Mouse (Mus musculus): Measurements from ENCODE around the gene Trp53bp1. TPM values are rescaled to one million over a fixed set of nuclear protein-coding genes. Genes with fewer than 3 reads are reported as not detected.

Trp53bp1 gene
- polyA plus RNA-seq, 1 experiment from 2014 or later: 169 TPM

DNA sequence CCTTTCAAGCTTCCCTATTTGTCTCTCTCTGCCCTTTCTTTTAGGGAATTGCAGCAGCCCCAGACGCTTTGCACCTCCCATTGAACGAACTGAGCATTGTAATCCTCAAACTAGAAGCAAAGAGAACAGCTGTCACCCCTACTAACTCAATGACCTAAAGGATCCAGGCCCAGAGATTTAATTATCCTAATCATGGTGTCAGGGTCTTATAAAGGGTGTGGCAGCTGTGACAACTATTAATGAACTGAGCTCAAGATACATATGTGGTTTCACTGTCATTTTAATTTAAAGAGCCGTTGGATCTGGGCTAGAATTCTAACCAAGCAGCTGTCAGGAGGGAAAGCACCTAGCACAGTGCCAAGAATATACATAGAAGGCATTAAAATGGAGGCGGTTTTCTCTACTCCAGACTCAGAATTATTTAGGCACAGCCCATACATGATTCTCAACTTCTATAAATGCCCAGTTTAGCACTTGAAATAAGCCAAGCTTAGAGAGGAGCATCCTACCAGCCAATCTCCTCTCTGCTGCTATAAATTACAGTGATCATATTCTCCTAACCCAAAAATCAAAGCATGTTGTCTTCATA lies 815 bp upstream of the Trp53bp1 start:
- peak overlapping the region; percentile 77; the same call in 1 of the 2 replicates for H3K27ac ChIP-seq (ENCODE audit: low read depth, low read length)
- 20% methylated on average over 4 of the region's 4 CpGs for whole genome bisulfite sequencing
- peak overlapping the region; percentile 65 for H3K4me3 ChIP-seq (ENCODE audit: low read depth, low read length)
- peaks cover 7% of the 10 kb centered on the region for H3K4me1 ChIP-seq (replicated peaks; ENCODE audit: control insufficient read depth, insufficient read depth, low read length)
- H3K9me3 ChIP-seq (ENCODE audit: control insufficient read depth, low read length): no peaks in the 10 kb centered on the region
- no peaks in the 10 kb centered on the region for H3K27me3 ChIP-seq (ENCODE audit: control insufficient read depth, insufficient read depth, low read length)
- DNase-seq (ENCODE audit: low spot score): no peak
- H3K9ac ChIP-seq (ENCODE audit: low read length): peak overlapping the region; percentile 24; the same call in 1 of the 2 replicates
- H3K36me3 ChIP-seq (ENCODE audit: control insufficient read depth, insufficient read depth, low read length): peaks cover 6% of the 10 kb centered on the region; the same call in 1 of the 2 replicates
- ATAC-seq (replicated peaks; ENCODE audit: low FRiP score): peak; percentile 23
- H3K4me2 ChIP-seq (ENCODE audit: low read depth, low read length, severe bottlenecking): peak overlapping the region; percentile 73

DNA sequence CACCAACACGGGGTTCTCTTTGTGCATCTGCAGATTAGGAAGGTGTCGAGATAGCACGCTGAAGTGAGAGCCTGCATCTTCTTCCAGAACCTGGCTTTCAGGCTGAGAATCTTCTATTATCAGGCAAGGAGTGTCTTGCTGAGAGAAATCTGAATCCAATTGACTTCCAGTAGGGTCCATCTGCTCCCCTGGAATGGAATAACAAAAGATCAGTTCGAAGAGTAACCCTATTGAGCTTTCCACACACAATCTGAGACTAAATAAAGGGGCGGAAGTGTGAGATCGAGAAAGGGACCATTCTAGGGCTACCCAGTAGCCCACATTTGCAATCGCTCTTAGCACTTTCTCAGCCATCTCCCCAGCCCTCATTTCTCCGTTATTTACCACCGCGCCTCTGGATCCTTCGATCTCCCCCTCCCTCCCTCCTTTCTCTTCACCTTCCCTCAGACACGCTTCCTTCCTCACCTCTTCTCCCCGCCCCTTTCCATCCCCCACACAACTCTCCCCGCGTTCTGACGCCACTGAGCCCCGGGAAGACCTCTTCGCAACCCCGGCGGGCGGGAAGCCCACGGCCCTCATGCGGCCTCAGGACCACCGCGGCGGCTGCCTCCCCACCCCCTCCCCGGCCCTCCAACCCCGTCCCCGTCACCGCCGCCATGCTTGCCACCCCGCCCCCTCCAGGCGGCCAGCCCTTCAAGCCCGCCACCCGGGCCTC lies 529 bp downstream of the Trp53bp1 start:
- WGBS: under 1% methylated on average over 34 of the region's 35 CpGs
- peak; percentile 87 for DNase-seq (ENCODE audit: low spot score)
- ATAC-seq (replicated peaks; ENCODE audit: low FRiP score): peak; percentile 88

GRCm38 (mm10) chr2:121268446-121268845 lies 2.8 kb downstream of the Trp53bp1 start:
- WGBS: 87% methylated on average over 8 of the region's 8 CpGs
- ATAC-seq (replicated peaks; ENCODE audit: low FRiP score): no peak
- Histone ChIP-seq H3K36me3 (ENCODE audit: control insufficient read depth, insufficient read depth, low read length) (peaks cover 6% of the 10 kb centered on the region; the same call in 1 of the 2 replicates), H3K9ac (ENCODE audit: low read length) (no peak overlapping the region), H3K4me1 (replicated peaks; ENCODE audit: control insufficient read depth, insufficient read depth, low read length) (peaks cover 7% of the 10 kb centered on the region), H3K4me3 (ENCODE audit: low read depth, low read length) (no peak overlapping the region), H3K4me2 (ENCODE audit: low read depth, low read length, severe bottlenecking) (no peak overlapping the region), H3K27me3 (ENCODE audit: control insufficient read depth, insufficient read depth, low read length) (no peaks in the 10 kb centered on the region), H3K9me3 (ENCODE audit: control insufficient read depth, low read length) (no peaks in the 10 kb centered on the region), H3K27ac (ENCODE audit: low read depth, low read length) (no peak overlapping the region)
- DNase-seq (ENCODE audit: low spot score): no peak

More for the DNA sequence above, 529 bp downstream of the Trp53bp1 start:
- peak overlapping the region; percentile 73 for H3K4me2 ChIP-seq (ENCODE audit: low read depth, low read length, severe bottlenecking)
- peak overlapping the region; percentile 65 for H3K4me3 ChIP-seq (ENCODE audit: low read depth, low read length)
- H3K36me3 ChIP-seq (ENCODE audit: control insufficient read depth, insufficient read depth, low read length): peaks cover 6% of the 10 kb centered on the region; the same call in 1 of the 2 replicates
- no peaks in the 10 kb centered on the region for H3K27me3 ChIP-seq (ENCODE audit: control insufficient read depth, insufficient read depth, low read length)
- peak overlapping the region; percentile 74 for H3K9ac ChIP-seq (ENCODE audit: low read length)
- H3K9me3 ChIP-seq (ENCODE audit: control insufficient read depth, low read length): no peaks in the 10 kb centered on the region
- peaks cover 7% of the 10 kb centered on the region for H3K4me1 ChIP-seq (replicated peaks; ENCODE audit: control insufficient read depth, insufficient read depth, low read length)
- peak overlapping the region; percentile 81 for H3K27ac ChIP-seq (ENCODE audit: low read depth, low read length)

DNA sequence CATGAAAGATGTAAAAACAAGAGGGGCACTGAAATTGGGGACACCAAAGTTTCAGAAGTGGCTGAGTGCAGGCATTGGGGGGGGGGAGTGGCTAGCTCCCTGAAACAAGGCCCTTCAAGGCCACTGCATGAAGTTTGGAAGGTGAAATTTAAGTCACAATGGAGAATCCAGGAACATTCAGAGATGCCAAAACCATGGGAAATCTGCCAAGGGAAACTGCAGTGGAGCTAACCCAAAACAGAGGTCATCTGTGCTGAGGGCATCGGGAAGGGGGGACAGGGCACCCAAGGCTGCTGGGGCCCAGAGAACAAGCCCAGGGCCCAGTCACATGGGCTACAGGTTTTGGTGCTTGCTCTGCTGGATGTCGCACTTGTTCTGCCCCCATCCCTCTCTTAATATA lies 21.4 kb downstream of the Trp53bp1 start:
- DNase-seq (ENCODE audit: low spot score) (no peak), ATAC-seq (replicated peaks; ENCODE audit: low FRiP score) (no peak)
- Histone ChIP-seq H3K4me1 (replicated peaks; ENCODE audit: control insufficient read depth, insufficient read depth, low read length) (no peaks in the 10 kb centered on the region), H3K9me3 (ENCODE audit: control insufficient read depth, low read length) (no peaks in the 10 kb centered on the region), H3K9ac (ENCODE audit: low read length) (no peak overlapping the region), H3K36me3 (ENCODE audit: control insufficient read depth, insufficient read depth, low read length) (peaks cover 36% of the 10 kb centered on the region), H3K4me3 (ENCODE audit: low read depth, low read length) (no peak overlapping the region), H3K27ac (ENCODE audit: low read depth, low read length) (no peak overlapping the region), H3K4me2 (ENCODE audit: low read depth, low read length, severe bottlenecking) (no peak overlapping the region), H3K27me3 (ENCODE audit: control insufficient read depth, insufficient read depth, low read length) (no peaks in the 10 kb centered on the region)
- 96% methylated on average over 2 of the region's 2 CpGs for WGBS

DNA sequence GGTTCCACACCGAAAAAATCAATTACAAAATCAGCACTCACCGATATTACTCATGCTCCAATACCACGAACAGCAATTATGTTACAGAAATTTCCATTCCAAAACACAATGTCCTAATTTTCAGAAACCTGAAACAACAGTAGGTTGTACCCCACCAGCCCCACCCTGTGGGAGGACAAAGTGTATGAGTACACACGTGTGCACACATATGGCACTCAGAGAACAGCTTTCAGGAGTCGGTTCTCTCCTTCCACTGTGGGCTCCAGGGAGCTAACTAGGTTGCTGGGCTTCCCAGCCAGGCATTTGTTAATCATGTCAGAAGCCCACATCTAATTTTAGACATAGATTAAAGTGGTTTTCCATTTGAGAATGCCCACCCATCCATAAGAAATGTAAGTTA lies 27.1 kb downstream of the Trp53bp1 start:
- peaks cover 23% of the 10 kb centered on the region; the same call in 1 of the 2 replicates for H3K36me3 ChIP-seq (ENCODE audit: control insufficient read depth, insufficient read depth, low read length)
- no peaks in the 10 kb centered on the region for H3K9me3 ChIP-seq (ENCODE audit: control insufficient read depth, low read length)

GRCm38 (mm10) chr2:121239426-121239825 lies 31.8 kb downstream of the Trp53bp1 start:
- Histone ChIP-seq H3K4me2 (ENCODE audit: low read depth, low read length, severe bottlenecking) (no peak overlapping the region), H3K9me3 (ENCODE audit: control insufficient read depth, low read length) (no peaks in the 10 kb centered on the region), H3K9ac (ENCODE audit: low read length) (no peak overlapping the region), H3K4me3 (ENCODE audit: low read depth, low read length) (no peak overlapping the region), H3K36me3 (ENCODE audit: control insufficient read depth, insufficient read depth, low read length) (peaks cover 18% of the 10 kb centered on the region; the same call in 1 of the 2 replicates), H3K4me1 (replicated peaks; ENCODE audit: control insufficient read depth, insufficient read depth, low read length) (no peaks in the 10 kb centered on the region), H3K27me3 (ENCODE audit: control insufficient read depth, insufficient read depth, low read length) (no peaks in the 10 kb centered on the region), H3K27ac (ENCODE audit: low read depth, low read length) (no peak overlapping the region)
- no peak for ATAC-seq (replicated peaks; ENCODE audit: low FRiP score)
- WGBS: 90% methylated on average over 4 of the region's 4 CpGs
- DNase-seq (ENCODE audit: low spot score): no peak

More for the DNA sequence above, 27.1 kb downstream of the Trp53bp1 start:
- Histone ChIP-seq H3K4me3 (ENCODE audit: low read depth, low read length) (no peak overlapping the region), H3K9ac (ENCODE audit: low read length) (no peak overlapping the region), H3K4me1 (replicated peaks; ENCODE audit: control insufficient read depth, insufficient read depth, low read length) (no peaks in the 10 kb centered on the region), H3K4me2 (ENCODE audit: low read depth, low read length, severe bottlenecking) (no peak overlapping the region), H3K27ac (ENCODE audit: low read depth, low read length) (no peak overlapping the region), H3K27me3 (ENCODE audit: control insufficient read depth, insufficient read depth, low read length) (no peaks in the 10 kb centered on the region)
- ATAC-seq (replicated peaks; ENCODE audit: low FRiP score): no peak
- DNase-seq (ENCODE audit: low spot score): no peak
- WGBS: 93% methylated on average over 5 of the region's 5 CpGs

DNA sequence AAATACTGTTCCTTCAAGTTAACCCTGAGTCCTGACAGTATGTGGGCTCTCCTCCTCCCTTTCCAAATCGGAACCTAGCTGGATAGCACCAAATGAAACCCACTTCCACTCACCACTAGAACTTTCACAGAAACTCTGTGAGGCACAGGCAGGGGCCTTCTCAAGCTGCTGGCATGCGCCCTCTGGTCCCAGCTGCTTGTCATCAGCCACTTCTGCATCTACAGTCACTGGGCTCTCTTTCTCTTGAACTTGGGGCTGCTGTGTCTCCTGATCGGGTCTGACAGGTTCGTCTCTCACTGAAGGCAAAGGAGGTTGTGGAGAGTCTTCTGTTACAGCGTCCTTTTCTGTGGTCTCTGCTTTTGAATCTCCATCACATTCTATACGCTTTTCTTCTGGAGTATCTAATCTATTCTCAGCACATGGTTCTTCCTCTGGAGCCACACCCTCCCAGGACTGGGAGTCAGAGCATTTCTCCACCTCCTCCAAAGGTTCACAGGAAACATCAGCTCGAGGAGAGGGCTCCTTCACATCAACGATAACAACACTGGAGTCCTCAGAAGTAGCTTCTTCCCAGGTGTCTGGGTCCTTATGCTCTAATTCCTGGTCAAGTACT lies 35.6 kb downstream of the Trp53bp1 start:
- Histone ChIP-seq H3K4me3 (ENCODE audit: low read depth, low read length) (no peak overlapping the region), H3K4me1 (replicated peaks; ENCODE audit: control insufficient read depth, insufficient read depth, low read length) (no peaks in the 10 kb centered on the region), H3K27ac (ENCODE audit: low read depth, low read length) (no peak overlapping the region), H3K4me2 (ENCODE audit: low read depth, low read length, severe bottlenecking) (no peak overlapping the region), H3K36me3 (ENCODE audit: control insufficient read depth, insufficient read depth, low read length) (peaks cover 15% of the 10 kb centered on the region), H3K9me3 (ENCODE audit: control insufficient read depth, low read length) (no peaks in the 10 kb centered on the region), H3K9ac (ENCODE audit: low read length) (no peak overlapping the region), H3K27me3 (ENCODE audit: control insufficient read depth, insufficient read depth, low read length) (no peaks in the 10 kb centered on the region)
- no peak for ATAC-seq (replicated peaks; ENCODE audit: low FRiP score)
- 90% methylated on average over 8 of the region's 8 CpGs for whole genome bisulfite sequencing
- DNase-seq (ENCODE audit: low spot score): no peak

GRCm38 (mm10) chr2:121228135-121228534 lies 43.1 kb downstream of the Trp53bp1 start:
- Histone ChIP-seq H3K9me3 (ENCODE audit: control insufficient read depth, low read length) (no peaks in the 10 kb centered on the region), H3K9ac (ENCODE audit: low read length) (no peak overlapping the region), H3K27ac (ENCODE audit: low read depth, low read length) (no peak overlapping the region), H3K4me1 (replicated peaks; ENCODE audit: control insufficient read depth, insufficient read depth, low read length) (no peaks in the 10 kb centered on the region), H3K4me2 (ENCODE audit: low read depth, low read length, severe bottlenecking) (no peak overlapping the region), H3K36me3 (ENCODE audit: control insufficient read depth, insufficient read depth, low read length) (peaks cover 16% of the 10 kb centered on the region), H3K27me3 (ENCODE audit: control insufficient read depth, insufficient read depth, low read length) (no peaks in the 10 kb centered on the region), H3K4me3 (ENCODE audit: low read depth, low read length) (no peak overlapping the region)
- no peak for ATAC-seq (replicated peaks; ENCODE audit: low FRiP score)
- no peak for DNase-seq (ENCODE audit: low spot score)
- WGBS: 92% methylated on average over 4 of the region's 4 CpGs
